Mouse (Mus musculus): ENCODE results near the gene Siglecg. TPM values are rescaled to one million over a fixed set of nuclear protein-coding genes. Genes with fewer than 3 reads are reported as not detected.

The Siglecg gene
- polyA plus RNA-seq, 1 experiment from 2014 or later: not detected

DNA sequence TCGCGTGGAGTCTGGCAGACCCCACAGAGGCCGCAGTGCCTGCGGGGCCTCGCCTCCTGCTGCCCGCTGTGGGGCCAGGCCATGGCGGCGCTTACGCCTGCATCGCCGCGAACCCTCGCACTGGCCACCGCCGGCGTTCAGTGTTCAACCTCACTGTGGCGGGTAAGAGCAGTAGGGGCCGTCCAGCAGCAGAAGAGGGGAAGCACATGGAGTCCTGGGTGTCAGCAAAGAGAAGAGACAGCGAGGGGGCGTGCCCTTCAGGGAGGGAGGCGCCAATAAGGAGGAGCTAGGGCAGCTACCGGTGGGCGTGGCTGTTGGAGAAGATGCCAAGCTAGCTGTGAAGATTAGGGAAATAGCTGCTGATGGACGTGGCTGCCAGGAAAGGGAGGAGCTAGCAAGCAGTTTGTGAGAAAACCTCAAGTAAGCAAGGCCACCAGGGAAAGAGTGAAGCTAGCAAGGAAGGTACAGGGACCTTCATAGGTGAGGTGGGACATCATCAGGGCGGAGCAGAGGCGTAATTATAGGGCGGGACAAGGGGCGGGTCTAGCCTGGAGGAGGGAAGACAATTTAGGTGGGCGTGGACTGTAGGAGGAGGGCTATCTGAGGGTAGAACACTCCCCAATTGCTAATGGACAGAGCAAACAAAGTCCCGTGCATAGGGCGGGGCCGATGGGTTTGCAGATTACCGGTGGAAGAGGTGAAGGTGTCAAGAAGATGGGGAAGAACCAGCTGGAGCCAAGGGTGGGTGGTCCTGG, 57.5 kb downstream of the Siglecg start:
- peak; percentile 85 for ATAC-seq
- peak overlapping the region; percentile 58 for H3K9ac ChIP-seq

DNA sequence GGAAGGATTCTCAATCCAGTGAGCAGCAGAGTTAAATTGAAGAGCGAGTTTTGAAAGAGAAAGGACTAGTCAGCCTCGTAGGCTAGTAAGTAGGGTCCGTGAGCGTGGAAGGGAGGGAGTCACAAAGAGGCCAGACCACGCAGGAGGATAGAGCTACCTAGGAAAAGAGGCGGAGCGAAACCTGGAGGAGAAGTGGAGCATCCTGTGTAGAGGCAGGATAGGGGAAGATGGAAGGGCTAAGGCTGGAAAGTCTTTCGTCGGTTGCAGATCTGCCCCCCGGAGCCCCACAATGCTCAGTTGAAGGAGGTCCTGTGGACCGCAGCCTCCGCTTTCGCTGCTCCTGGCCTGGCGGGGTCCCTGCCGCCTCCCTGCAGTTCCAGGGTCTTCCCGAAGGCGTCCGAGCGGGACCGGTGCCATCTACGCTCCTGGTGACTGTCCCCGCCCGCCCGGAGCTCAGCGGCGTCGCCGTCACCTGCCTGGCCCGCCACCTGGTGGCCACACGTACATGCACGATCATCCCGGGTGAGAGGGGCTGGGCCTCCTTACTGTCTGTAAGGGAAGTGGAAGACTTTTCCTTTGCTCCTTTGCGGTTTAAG, 58.2 kb downstream of the Siglecg start:
- peak overlapping the region; percentile 58 for H3K9ac ChIP-seq
- H3K9me3 ChIP-seq (replicated peaks): no peaks in the 10 kb centered on the region
- peaks cover 29% of the 10 kb centered on the region for H3K27me3 ChIP-seq
- 2% methylated on average over 33 of the region's 33 CpGs for WGBS
- no peak overlapping the region for H3K27ac ChIP-seq
- ATAC-seq: peak; percentile 63
- no peaks in the 10 kb centered on the region for H3K36me3 ChIP-seq (ENCODE audit: poor library complexity, severe bottlenecking)
- H3K4me3 ChIP-seq: peak overlapping the region; percentile 45
- peaks cover 18% of the 10 kb centered on the region for H3K4me1 ChIP-seq
- peak overlapping the region; percentile 81 for H3K4me2 ChIP-seq

More for the DNA sequence above, 57.5 kb downstream of the Siglecg start:
- under 1% methylated on average over 33 of the region's 33 CpGs for WGBS
- no peak overlapping the region for H3K27ac ChIP-seq
- peaks cover 18% of the 10 kb centered on the region for H3K4me1 ChIP-seq
- H3K4me3 ChIP-seq: peak overlapping the region; percentile 45
- no peaks in the 10 kb centered on the region for H3K9me3 ChIP-seq (replicated peaks)
- H3K27me3 ChIP-seq: peaks cover 29% of the 10 kb centered on the region
- H3K36me3 ChIP-seq (ENCODE audit: poor library complexity, severe bottlenecking): no peaks in the 10 kb centered on the region
- peak overlapping the region; percentile 81 for H3K4me2 ChIP-seq

Small RNA genes within 50 kb of the gene (microRNA-seq; reads per million reads assigned to microRNA genes)
- 0.80 reads per million for gene Mir7051

Other genes with a start within 250 kb of the Siglecg start
- gene Zfp715, start 94.9 kb upstream of the Siglecg start, polyA plus RNA-seq (2015; fragmentation: Nextera tagmentation; extraction: Ambion mirVana): 13.7 and 15.6 TPM in 2 replicates
- not detected in 2 replicates for gene Siglecf, start 56.9 kb upstream of the Siglecg start, polyA plus RNA-seq (2015; fragmentation: Nextera tagmentation; extraction: Ambion mirVana)
- not detected in 2 replicates for gene Lim2, start 19.5 kb downstream of the Siglecg start, polyA plus RNA-seq (2015; fragmentation: Nextera tagmentation; extraction: Ambion mirVana)
- not detected in 2 replicates for gene Nkg7, start 28.9 kb downstream of the Siglecg start, polyA plus RNA-seq (2015; fragmentation: Nextera tagmentation; extraction: Ambion mirVana)
- not detected in 2 replicates for gene Cldnd2, start 32.6 kb downstream of the Siglecg start, polyA plus RNA-seq (2015; fragmentation: Nextera tagmentation; extraction: Ambion mirVana)
- gene Etfb, start 35.9 kb downstream of the Siglecg start, polyA plus RNA-seq (2015; fragmentation: Nextera tagmentation; extraction: Ambion mirVana): 152 and 167 TPM in 2 replicates
- 0.26 and 0.47 TPM in 2 replicates for gene Gm45233, start 35.9 kb downstream of the Siglecg start, polyA plus RNA-seq (2015; fragmentation: Nextera tagmentation; extraction: Ambion mirVana)
- gene Vsig10l, start 54.9 kb downstream of the Siglecg start, polyA plus RNA-seq (2015; fragmentation: Nextera tagmentation; extraction: Ambion mirVana): 4.2 and 4.9 TPM in 2 replicates
- gene Iglon5, start 81.9 kb downstream of the Siglecg start, polyA plus RNA-seq (2015; fragmentation: Nextera tagmentation; extraction: Ambion mirVana): 3.7 and 4.9 TPM in 2 replicates
- gene 4931406B18Rik, start 97.7 kb downstream of the Siglecg start, polyA plus RNA-seq (2015; fragmentation: Nextera tagmentation; extraction: Ambion mirVana): not detected in 2 replicates
- gene Cd33, start 136.2 kb downstream of the Siglecg start, polyA plus RNA-seq (2015; fragmentation: Nextera tagmentation; extraction: Ambion mirVana): 0.57 and 1.5 TPM in 2 replicates
- 8.8 and 9.4 TPM in 2 replicates for gene Zfp658, start 154.1 kb downstream of the Siglecg start, polyA plus RNA-seq (2015; fragmentation: Nextera tagmentation; extraction: Ambion mirVana)
- gene Zfp719, start 171.4 kb downstream of the Siglecg start, polyA plus RNA-seq (2015; fragmentation: Nextera tagmentation; extraction: Ambion mirVana): 13.2 and 16.0 TPM in 2 replicates
- 0.37 and 0.67 TPM in 2 replicates for gene Zfp819, start 199.0 kb downstream of the Siglecg start, polyA plus RNA-seq (2015; fragmentation: Nextera tagmentation; extraction: Ambion mirVana)
- not detected in 2 replicates for gene Ceacam18, start 226.5 kb downstream of the Siglecg start, polyA plus RNA-seq (2015; fragmentation: Nextera tagmentation; extraction: Ambion mirVana)

Measured in forebrain, embryonic 13.5 days (tissue).